Mouse (Mus musculus) spleen, postnatal 14 days (tissue): ENCODE measurements around the gene Polr1d.

ENCODE experiments used
- DNase-seq, 2 experiments: peaks; one replicate each; pipeline ENCODE4 v3.0.0; 2021 to 2022; ENCODE audit warnings: low spot score in 2 of 2

Polr1d gene

GRCm38 (mm10) chr5:147055572-147056245 is 21.1 kb upstream of the Polr1d start:
- DNase-seq: no peak

- no peak for DNase-seq
Observed at GRCm38 (mm10) chr5:147056712-147057290, 20.0 kb upstream of the Polr1d start.

DNA sequence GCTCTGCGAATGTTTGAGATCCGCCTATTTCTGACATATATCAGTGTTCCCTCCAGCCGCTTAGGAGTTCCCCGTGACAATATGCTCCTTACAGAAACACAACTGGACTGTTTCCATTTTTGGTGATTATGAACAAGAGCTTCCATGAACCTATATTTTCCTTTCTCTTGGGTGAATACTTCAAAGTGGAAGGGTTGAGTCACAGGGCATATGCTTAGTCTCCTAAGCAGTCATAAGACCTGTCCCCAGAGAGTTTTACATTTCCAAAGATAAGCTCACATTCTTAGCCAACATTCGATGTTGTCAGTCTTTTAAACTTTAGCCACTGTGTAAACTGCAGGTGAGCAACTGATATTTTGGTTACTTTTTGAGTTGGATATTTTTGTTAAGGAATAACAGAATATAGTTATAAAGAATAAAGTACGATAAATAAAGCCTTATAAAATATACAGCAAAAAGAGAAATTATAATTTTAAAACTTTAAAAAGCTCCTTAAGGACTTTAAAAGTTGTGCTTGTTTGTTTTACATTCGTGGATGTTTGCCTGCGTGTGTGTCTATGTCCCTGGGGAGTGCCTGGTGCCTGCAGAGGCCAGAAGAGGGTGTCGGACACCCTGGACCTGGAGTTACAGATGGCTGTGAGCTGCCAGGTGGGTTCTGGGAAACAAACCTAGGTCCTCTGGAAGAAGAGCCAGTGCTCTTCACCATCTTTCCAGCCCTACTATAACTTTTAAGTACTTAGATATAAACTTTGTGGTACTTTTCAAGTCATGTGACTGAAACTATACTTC is 19.0 kb upstream of the Polr1d start:
- DNase-seq: no peak

- DNase-seq: no peak
Observed at GRCm38 (mm10) chr5:147058661-147059060, 18.2 kb upstream of the Polr1d start.

DNA sequence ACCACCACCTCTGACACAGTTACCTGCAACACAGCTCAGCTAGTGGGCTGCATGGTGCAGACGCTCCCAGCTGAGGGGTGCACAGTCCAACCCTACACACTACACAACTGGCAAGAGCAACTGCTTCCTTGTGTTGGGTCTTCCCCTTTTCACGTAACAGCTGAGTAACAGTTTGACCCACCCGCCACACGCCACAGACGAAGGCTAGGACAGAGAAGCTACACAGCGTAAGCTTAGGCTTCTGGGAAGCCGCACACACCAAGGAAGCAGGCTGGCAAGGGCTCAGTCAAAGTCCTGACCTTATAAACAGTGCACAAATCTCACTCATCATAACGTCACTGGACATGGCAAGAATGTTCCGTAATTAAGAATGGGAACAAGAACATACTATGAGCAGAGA is 17.5 kb upstream of the Polr1d start:
- no peak for DNase-seq

- DNase-seq: peak in 1 of 2 experiments; percentile 31
Observed at GRCm38 (mm10) chr5:147060024-147060423, 16.8 kb upstream of the Polr1d start.

DNA sequence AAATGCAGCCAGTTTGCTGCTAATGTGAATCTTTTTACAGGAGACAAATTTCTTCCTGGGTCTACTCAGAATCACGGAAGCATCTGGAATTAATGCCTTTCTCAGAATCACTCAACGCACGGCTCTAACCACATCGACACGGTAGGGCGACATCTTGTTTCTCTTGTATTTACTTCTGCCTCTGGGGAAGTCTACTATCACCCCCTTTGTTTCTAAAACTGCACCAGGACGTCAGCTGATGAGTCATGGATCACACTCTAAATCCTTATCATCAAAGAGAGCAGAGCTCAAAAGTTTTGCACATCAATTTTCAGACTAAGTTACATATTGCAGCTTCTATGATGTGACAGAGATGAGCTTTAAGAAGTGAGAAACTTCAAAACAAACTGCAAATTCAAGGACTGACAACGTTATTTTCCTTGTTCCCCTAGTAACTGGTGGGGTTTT is 13.6 kb upstream of the Polr1d start:
- no peak for DNase-seq

- no peak for DNase-seq
Observed at GRCm38 (mm10) chr5:147066129-147066528, 10.7 kb upstream of the Polr1d start.

GRCm38 (mm10) chr5:147066965-147067364 is 9.9 kb upstream of the Polr1d start:
- no peak for DNase-seq

DNA sequence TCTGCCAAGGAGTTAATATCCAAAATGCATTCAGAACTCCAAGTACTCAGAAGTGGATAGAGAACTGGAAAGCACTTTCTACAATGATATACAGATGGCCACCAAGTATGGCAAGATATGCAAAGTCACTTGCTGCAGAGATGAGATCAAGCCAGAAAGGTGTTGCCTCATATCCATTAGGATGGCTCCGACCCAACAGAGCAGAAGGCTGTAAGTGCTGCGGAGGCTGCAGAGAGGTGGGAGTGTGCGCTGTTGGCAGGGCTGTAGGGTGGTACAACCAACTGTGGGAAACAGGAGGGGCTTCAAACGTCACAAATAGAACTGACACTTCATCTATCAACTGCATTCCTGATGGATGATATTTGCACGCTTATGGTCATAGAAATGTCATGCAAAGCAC is 8.0 kb upstream of the Polr1d start:
- DNase-seq: no peak

GRCm38 (mm10) chr5:147070791-147071516 is 5.9 kb upstream of the Polr1d start:
- no peak for DNase-seq

GRCm38 (mm10) chr5:147071886-147072285 is 5.0 kb upstream of the Polr1d start:
- no peak for DNase-seq

DNA sequence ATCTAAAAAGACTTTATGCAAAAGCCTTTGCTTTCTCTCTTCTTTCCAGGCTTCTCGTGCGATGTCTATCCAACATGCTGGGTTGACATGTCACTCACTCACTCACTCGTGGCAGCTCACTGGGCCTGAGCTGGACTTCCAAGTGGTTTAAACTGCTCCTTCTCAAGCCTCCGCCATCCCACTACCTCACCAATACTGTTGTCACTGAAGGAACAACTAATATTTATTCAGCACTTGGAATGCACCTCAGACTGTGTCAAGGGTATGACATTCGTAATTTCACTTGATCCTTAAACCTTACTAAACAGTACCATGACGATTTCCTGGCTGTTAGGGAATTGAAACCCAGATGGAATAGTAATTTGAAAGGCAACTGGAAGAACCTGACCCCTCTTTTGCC is 3.0 kb upstream of the Polr1d start:
- no peak for DNase-seq

DNA sequence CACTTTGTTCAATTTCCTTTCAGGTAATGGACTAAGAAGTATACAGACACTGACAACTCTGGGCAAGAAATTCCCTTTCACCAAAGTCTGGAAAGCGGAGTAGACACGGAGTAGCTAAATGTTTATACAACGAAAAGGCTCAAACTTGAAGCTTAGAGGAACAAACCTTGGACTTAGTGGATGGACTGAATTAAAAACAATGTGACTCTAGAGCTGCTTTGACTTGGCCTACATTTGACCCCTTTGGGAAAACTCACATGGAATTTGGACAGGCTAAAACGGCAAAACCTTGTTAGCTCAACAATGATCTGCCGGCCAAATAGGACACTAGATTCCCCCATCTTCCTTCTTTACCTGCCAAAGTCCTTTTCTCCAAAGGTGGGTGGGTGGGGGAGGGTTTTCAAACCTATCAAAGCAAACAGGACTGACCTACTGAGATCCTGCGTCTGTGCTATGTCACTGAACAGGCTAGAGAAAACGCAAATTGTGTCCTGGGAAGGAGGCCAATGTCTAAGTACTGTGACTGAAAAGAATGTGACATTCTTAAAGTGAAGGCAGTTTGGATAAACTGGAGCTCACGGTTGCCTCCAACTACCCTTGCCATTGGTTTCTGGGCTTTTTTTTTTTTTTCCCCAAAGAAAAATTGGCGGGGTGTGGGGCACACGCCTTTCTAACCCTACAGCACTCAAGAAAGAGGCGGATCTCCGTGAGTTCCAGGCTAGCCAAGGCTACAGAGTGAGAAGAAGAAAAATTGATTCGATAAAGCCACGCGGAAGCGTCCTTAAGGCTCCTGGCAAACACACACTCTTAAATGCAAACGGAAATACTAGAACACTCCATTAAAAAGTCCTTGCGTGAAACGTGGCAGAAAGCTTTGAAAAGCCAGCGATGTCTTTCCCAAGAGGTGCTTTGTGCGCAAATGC is 1.5 kb upstream of the Polr1d start:
- no peak for DNase-seq

GRCm38 (mm10) chr5:147076026-147076798 is 638 bp upstream of the Polr1d start, which contains the start of gene Lnx2:
Gene Lnx2 (minus strand): TSS chr5:147076586.
- DNase-seq: peak; percentile 94

DNA sequence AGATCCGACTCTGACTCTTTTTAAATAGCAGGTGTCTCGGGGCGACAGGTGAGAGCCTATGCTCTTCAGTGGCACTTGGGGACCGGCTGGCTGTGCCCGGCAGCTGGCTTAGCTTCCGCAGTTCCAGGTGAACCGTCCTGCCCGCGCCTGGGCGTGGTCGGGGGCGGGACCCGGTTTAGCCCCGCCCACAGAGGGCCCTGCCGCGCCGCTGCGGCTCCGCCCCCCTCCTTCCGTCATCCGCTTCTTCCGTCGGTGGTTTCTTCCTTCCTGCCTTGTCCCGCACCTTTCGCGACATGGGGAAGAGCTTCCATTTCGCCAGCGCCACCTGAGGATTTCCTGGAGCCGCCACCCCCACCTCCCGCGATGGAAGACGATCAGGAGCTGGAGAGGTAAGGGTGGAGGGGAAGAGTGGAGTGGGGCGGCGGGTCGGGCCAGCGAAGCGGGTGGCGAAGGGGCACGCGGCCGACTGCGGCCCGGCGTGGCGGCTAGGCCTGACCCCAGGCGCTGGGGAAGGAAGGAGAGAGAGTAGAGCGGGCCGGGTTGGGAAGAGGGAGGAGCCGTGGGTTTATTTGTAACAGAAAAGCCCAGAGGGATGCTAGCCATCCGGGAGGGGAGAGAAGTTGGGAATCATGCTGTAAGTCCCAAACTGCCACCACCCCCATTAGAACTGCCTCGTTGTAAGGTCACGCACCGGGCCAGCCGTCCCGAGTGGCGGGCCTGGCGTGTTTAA is 620 bp downstream of the Polr1d start:
- peak; percentile 92 to 93 for DNase-seq

DNA sequence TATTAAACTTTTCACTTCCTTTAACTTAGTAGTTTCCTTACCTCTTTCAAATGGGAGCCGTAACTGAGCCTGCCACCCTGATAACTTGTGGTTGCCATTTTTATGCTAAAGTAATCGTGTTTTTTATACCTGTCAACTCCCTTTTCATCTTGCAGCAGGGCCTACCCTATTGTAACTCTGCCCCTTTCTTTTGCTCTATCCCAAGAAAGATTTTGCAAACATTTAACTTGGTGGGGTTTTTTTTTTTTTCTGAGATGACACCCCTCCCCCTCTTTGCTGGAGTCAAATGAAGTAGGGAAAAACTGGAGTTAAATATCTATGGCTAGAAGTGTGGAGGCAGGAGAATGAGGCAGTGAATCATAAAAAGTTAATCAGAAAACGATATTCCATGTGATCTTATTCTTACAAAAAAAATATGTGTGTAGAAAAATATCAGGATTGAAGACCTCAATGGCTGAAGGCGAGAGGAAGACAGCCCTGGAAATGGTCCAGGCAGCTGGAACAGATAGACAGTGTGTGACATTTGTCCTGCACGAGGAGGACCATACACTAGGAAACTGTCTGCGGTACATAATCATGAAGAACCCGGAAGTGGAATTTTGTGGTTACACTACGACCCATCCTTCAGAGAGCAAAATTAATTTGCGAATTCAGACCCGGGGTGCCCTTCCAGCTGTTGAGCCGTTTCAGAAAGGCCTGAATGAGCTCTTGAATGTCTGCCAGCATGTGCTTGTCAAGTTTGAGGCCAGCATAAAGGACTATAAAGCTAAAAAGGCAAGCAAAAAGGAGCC is 1.5 kb downstream of the Polr1d start:
- DNase-seq: no peak

- DNase-seq: no peak
Observed at GRCm38 (mm10) chr5:147085201-147085894, 8.5 kb downstream of the Polr1d start.
